Mouse (Mus musculus) stomach, postnatal 0 days (tissue): ENCODE data around the gene Pparg. TPM values are rescaled to one million over a fixed set of nuclear protein-coding genes. Genes with fewer than 3 reads are reported as not detected.

Experiments
- ATAC-seq: fragments of 200-750 bp; cut with Nextera tagmentation; 2 replicates; pipeline ENCODE4 v1.8.0; 2017; ENCODE audit not compliant: low FRiP score, low TSS enrichment
- DNase-seq: peaks from one replicate; pipeline ENCODE4 v3.0.0-alpha.2; 2016; ENCODE audit warnings: low spot score
- H3K27ac ChIP-seq: fragments of 300-500 bp; sonication (generic); replicated peaks from 2 replicates; pipeline ENCODE4 v1.5.1; 2014; ENCODE audit warnings: mild to moderate bottlenecking, control low read depth
- H3K27me3 ChIP-seq: fragments of 300-500 bp; sonication (generic); 2 replicates; pipeline ENCODE4 v1.6.1; 2014; ENCODE audit warnings: low read length; ENCODE audit not compliant: control insufficient read depth, insufficient read depth
- H3K36me3 ChIP-seq: fragments of 300-500 bp; sonication (generic); 2 replicates; pipeline ENCODE4 v1.6.1; 2014; ENCODE audit warnings: low read length, mixed read lengths; ENCODE audit not compliant: control insufficient read depth, insufficient read depth
- H3K4me1 ChIP-seq: fragments of 300-500 bp; sonication (generic); replicated peaks from 2 replicates; pipeline ENCODE4 v1.6.1; 2014; ENCODE audit warnings: antibody characterized with exemption; ENCODE audit not compliant: control insufficient read depth, insufficient read depth
- H3K4me2 ChIP-seq: fragments of 300-500 bp; sonication (generic); replicated peaks from 2 replicates; pipeline ENCODE4 v1.6.1; 2014; ENCODE audit warnings: low read depth, mild to moderate bottlenecking, control low read depth, moderate library complexity
- H3K4me3 ChIP-seq: fragments of 300-500 bp; sonication (generic); 2 replicates; pipeline ENCODE4 v1.5.1; 2014; ENCODE audit warnings: low read depth, low read length, control low read depth
- H3K9ac ChIP-seq: fragments of 300-500 bp; sonication (generic); 2 replicates; pipeline ENCODE4 v1.6.1; 2014; ENCODE audit warnings: mild to moderate bottlenecking, low read length, control low read depth, mixed read lengths
- H3K9me3 ChIP-seq: fragments of 300-500 bp; sonication (generic); 2 replicates; pipeline ENCODE4 v1.6.1; 2016; ENCODE audit warnings: low read length; ENCODE audit not compliant: control insufficient read depth
- CTCF ChIP-seq: IDR thresholded peaks from 2 replicates; pipeline ENCODE4 v1.5.1; 2016; ENCODE audit warnings: antibody characterized with exemption, low read depth, mild to moderate bottlenecking, moderate library complexity
- EP300 ChIP-seq: optimal IDR thresholded peaks from 2 replicates; pipeline ENCODE3; 2016; ENCODE audit warnings: antibody characterized with exemption
- whole genome bisulfite sequencing: fragments of 180-500 bp; shearing (Covaris S2); extraction: QIAGEN DNeasy Blood & Tissue Kit; methylation state at CpG from one replicate; pipeline ENCODE4 v1.1.7; 2014; 5-methylcytosine and 5-hydroxymethylcytosine counted together
- polyA plus RNA-seq: library from polyadenylated mRNA; unstranded; fragments of >200 nt; fragmentation: Nextera tagmentation; extraction: Ambion mirVana; gene quantifications from 2 replicates; pipeline ENCODE4 v1.2.1, GENCODE M21; 2015

Gene Pparg
- polyA plus RNA-seq, 1 experiment from 2014 or later, result 44.4 TPM

DNA sequence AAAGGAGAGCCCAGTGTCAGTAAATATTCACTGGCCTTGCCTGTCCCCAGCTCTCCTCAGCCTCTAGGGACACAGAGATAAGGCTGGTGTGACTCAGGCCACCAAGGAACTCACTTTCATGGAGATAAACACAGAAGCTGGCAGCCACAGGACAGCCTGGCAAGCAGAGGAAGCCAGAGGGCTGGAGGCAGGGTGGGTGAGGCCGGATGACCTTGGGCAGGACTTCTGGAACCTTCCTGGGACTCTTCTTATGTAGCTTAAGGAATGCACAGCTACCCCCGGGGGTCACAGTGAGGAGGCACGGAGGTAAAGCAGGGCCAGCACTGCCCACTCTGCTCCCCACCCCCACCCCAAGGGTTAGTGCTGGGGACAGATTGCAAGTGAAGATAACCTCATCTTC is 140.4 kb downstream of the Pparg start:
- TF ChIP-seq CTCF (no peak), EP300 (no peak)
- 0 out of 2 replicates have a peak, but pooled peaks cover 4% of the 10 kb centered on the region for H3K4me1 ChIP-seq
- no peaks in the 10 kb centered on the region for H3K27me3 ChIP-seq
- H3K9me3 ChIP-seq, result no peaks in the 10 kb centered on the region
- H3K4me3 ChIP-seq, result no peak overlapping the region
- peak; percentile 70 for DNase-seq
- ATAC-seq, result peak; percentile 68
- H3K9ac ChIP-seq, result no peak overlapping the region
- peak overlapping the region; percentile 71 for H3K27ac ChIP-seq
- H3K4me2 ChIP-seq, result no peak overlapping the region
- H3K36me3 ChIP-seq, result no peaks in the 10 kb centered on the region
- 55% methylated on average over 3 of the region's 3 CpGs for WGBS

DNA sequence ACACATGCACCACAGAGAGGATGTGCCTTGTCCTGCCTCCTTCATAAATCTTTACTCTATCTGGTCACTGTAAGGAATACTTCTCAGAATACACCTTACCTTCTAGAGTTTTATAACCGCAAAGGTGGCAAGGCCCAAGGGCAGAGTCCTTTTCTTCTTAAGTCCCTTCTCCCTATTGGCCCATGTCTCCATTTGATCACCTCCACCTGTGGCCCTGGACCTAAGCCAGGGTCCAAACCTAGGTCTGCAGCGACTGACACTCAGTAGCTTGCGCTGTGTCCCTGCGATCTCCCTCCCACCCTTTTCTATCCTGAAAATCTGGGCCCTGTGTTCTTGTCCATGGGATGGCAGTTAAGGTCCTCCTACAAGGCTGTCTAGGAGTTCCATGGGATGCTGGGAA is 142.3 kb downstream of the Pparg start:
- Histone ChIP-seq H3K36me3 (no peaks in the 10 kb centered on the region), H3K9me3 (no peaks in the 10 kb centered on the region), H3K27me3 (no peaks in the 10 kb centered on the region), H3K4me3 (no peak overlapping the region), H3K9ac (no peak overlapping the region), H3K27ac (peak overlapping the region; percentile 59), H3K4me2 (no peak overlapping the region), H3K4me1 (0 out of 2 replicates have a peak, but pooled peaks cover 4% of the 10 kb centered on the region)
- no peak for TF ChIP-seq EP300
- ATAC-seq (no peak), DNase-seq (peak; percentile 22)
- WGBS, result 87% methylated on average over 4 of the region's 4 CpGs

DNA sequence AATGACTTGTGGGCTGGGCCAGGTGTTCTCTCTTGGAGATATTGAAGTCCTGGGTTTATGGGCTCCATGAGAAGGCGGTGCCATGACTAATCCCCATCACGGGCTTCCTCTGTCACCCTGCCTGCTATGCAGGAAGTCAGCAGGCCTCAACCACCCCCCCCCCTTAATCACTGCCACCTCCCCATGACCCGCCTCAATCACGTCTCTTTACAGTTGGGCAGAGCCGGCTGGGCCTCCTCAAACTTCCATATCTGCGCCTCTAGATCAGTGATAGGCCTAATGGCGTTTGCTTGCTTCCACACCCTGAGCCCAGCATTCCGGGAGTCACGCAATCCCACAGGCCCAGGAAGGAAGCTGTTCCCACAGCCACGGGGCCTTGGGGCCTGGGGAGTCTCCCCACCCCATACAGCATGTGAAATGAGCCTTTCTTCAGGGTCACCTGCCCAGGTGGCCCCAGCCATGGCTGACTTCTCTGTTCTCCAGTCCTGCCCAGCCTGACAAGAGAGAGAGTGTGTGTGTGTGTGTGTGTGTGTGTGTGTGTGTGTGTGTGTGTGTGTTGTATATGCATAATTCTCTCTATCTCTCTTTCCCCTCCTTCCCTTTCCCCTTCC is 142.9 kb downstream of the Pparg start:
- Histone ChIP-seq H3K27ac (peak overlapping the region; percentile 85), H3K36me3 (no peaks in the 10 kb centered on the region)

DNA sequence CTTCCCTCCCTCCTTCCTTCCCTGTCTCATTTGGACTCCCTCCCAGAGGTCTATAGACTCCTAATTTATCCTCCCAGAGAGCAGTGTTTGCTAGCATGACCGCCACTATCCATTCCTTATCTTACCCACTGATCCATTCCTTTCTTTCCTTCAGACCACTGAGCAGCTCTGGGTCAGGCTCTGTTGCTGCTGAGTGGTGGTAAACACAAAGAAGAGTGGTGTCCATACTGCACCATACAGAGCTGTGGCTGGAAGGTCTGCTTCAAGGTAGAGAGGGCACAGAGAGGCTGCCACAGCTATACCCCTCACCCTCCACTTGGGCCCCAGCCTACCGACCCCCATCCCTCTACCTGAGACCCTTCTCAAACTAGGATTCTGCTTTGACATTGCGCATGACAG is 143.4 kb downstream of the Pparg start:
- Histone ChIP-seq H3K36me3 (no peaks in the 10 kb centered on the region), H3K4me1 (0 out of 2 replicates have a peak, but pooled peaks cover 4% of the 10 kb centered on the region), H3K4me2 (no peak overlapping the region), H3K9me3 (no peaks in the 10 kb centered on the region), H3K27ac (peak overlapping the region; percentile 85), H3K4me3 (no peak overlapping the region), H3K27me3 (no peaks in the 10 kb centered on the region), H3K9ac (no peak overlapping the region)
- WGBS, result 69% methylated on average over 3 of the region's 3 CpGs
- no peak for DNase-seq
- TF ChIP-seq CTCF (no peak), EP300 (no peak)
- peak; percentile 12 for ATAC-seq

More for the DNA sequence above, 142.9 kb downstream of the Pparg start:
- H3K9me3 ChIP-seq, result no peaks in the 10 kb centered on the region
- ATAC-seq (peak; percentile 93), DNase-seq (peak; percentile 90)
- WGBS, result 54% methylated on average over 10 of the region's 10 CpGs
- no peak overlapping the region for H3K9ac ChIP-seq
- TF ChIP-seq EP300, result no peak
- TF ChIP-seq CTCF, result no peak
- H3K4me2 ChIP-seq, result no peak overlapping the region
- no peak overlapping the region for H3K4me3 ChIP-seq
- H3K4me1 ChIP-seq, result 0 out of 2 replicates have a peak, but pooled peaks cover 4% of the 10 kb centered on the region
- no peaks in the 10 kb centered on the region for H3K27me3 ChIP-seq

DNA sequence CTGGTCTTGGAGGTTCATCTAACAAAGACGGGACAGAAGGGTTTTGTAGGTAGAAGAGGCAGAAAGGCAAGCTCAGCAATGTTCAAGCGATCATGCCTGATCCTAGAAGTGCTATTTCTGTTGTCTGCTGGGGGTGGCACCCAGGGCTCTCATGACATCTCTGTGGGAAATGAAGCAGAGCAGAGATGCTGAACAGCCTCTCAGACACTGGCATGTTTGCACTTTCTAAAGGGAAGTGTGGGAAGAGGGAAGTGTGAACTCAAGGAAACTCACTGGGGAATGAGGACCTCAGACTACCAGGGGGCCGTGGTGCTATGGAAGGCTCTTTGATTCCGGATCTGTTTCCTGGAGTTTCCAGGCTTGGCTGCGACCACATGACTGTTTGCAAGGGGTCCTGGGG is 144.2 kb downstream of the Pparg start:
- no peak for TF ChIP-seq CTCF
- no peak for TF ChIP-seq EP300
- Histone ChIP-seq H3K9ac (no peak overlapping the region), H3K4me1 (no peaks in the 10 kb centered on the region), H3K27ac (peak overlapping the region; percentile 85), H3K4me2 (no peak overlapping the region), H3K9me3 (no peaks in the 10 kb centered on the region), H3K27me3 (no peaks in the 10 kb centered on the region), H3K4me3 (no peak overlapping the region), H3K36me3 (no peaks in the 10 kb centered on the region)
- WGBS, result 81% methylated on average over 5 of the region's 5 CpGs
- ATAC-seq, result no peak
- DNase-seq, result no peak

DNA sequence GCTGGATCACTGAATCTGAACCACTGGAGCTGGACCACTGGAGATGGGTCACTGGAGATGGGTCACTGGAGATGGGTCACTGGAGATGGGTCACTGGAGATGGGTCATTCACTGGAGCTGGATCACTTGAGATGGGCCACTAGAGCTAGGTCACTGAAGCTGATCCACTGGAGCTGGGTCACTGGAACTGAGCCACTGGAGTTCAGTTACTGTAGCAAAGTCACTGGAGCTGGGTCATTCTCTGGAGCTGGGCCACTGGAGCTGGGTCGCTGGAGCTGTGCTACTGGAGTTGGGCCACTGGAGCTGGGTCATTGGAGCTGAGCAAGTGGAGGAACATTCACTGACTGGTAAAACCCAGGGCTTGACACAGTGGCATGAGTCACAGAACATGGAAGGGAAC is 145.7 kb downstream of the Pparg start:
- H3K4me3 ChIP-seq, result no peak overlapping the region
- DNase-seq (no peak), ATAC-seq (no peak)
- no peak for TF ChIP-seq CTCF
- TF ChIP-seq EP300, result no peak
- no peaks in the 10 kb centered on the region for H3K9me3 ChIP-seq
- 82% methylated on average over 1 of the region's 1 CpGs for WGBS
- H3K27ac ChIP-seq, result no peak overlapping the region
- no peak overlapping the region for H3K9ac ChIP-seq
- no peaks in the 10 kb centered on the region for H3K27me3 ChIP-seq
- no peaks in the 10 kb centered on the region for H3K4me1 ChIP-seq
- H3K4me2 ChIP-seq, result no peak overlapping the region
- no peaks in the 10 kb centered on the region for H3K36me3 ChIP-seq
